Mouse (Mus musculus) embryonic facial prominence, embryonic 12.5 days (tissue): ENCODE measurements around the gene Ccpg1os. TPM values are rescaled to one million over a fixed set of nuclear protein-coding genes. Genes with fewer than 3 reads are reported as not detected.

ENCODE experiments used
- ATAC-seq: fragments of 200-750 bp; cut with Nextera tagmentation; 2 replicates; pipeline ENCODE4 v1.8.0; 2017; ENCODE audit not compliant: insufficient number of reproducible peaks, insufficient read depth, low FRiP score, low TSS enrichment
- H3K27ac ChIP-seq: fragments of 300-500 bp; sonication (generic); 2 replicates; pipeline ENCODE4 v1.5.1; 2016; ENCODE audit warnings: mild to moderate bottlenecking
- H3K27me3 ChIP-seq: fragments of 300-500 bp; sonication (generic); 2 replicates; pipeline ENCODE4 v1.6.1; 2016; ENCODE audit warnings: mild to moderate bottlenecking, moderate library complexity
- H3K36me3 ChIP-seq: fragments of 300-500 bp; sonication (generic); 2 replicates; pipeline ENCODE4 v1.6.1; 2016; ENCODE audit warnings: mild to moderate bottlenecking
- H3K4me1 ChIP-seq: fragments of 300-500 bp; sonication (generic); 2 replicates; pipeline ENCODE4 v1.6.1; 2016
- H3K4me2 ChIP-seq: fragments of 300-500 bp; sonication (generic); replicated peaks from 2 replicates; pipeline ENCODE4 v1.6.1; 2016; ENCODE audit warnings: mild to moderate bottlenecking, moderate library complexity
- H3K4me3 ChIP-seq: fragments of 300-500 bp; sonication (generic); 2 replicates; pipeline ENCODE4 v1.5.1; 2016; ENCODE audit warnings: mild to moderate bottlenecking
- H3K9ac ChIP-seq: fragments of 300-500 bp; sonication (generic); 2 replicates; pipeline ENCODE4 v1.6.1; 2016; ENCODE audit warnings: mild to moderate bottlenecking, moderate library complexity
- H3K9me3 ChIP-seq: fragments of 300-500 bp; sonication (generic); 2 replicates; pipeline ENCODE4 v1.6.1; 2016; ENCODE audit warnings: mild to moderate bottlenecking, moderate library complexity
- WGBS: fragments of 180-500 bp; shearing (Covaris S2); methylation state at CpG from one replicate; pipeline ENCODE4 v1.1.7; 2016; 5-methylcytosine and 5-hydroxymethylcytosine counted together
- microRNA-seq: library from miRNA; unstranded; fragments of <30 nt; microRNA quantifications from one replicate; pipeline ENCODE4, GENCODE M21; 2017
- polyA plus RNA-seq: library from polyadenylated mRNA; unstranded; fragments of >200 nt; fragmentation: Nextera tagmentation; extraction: Ambion mirVana; gene quantifications from 2 replicates; pipeline ENCODE4 v1.2.1, GENCODE M21; 2016

Gene Ccpg1os
- polyA plus RNA-seq, 1 experiment from 2014 or later, result 13.8 TPM

DNA sequence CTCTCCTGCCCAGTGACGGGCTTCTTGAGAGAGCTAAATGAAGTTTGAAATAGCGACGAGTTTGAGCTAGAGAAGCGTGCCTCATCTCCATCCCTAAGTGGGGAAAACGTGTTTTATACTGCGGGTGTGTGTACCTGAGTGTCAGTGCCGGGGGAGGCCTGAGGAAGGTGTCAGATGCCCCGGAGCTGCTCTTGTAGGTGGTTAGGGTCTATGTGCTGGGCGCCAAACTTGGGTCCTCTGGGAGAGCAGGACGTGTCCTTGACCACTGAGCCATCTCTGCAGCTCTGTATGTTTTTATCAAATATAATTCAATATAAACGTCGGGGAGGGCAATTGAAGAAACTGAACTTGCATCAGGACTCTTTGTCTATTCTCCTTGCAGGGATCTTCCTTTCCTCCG, 40.9 kb downstream of the Ccpg1os start:
- Histone ChIP-seq H3K9me3 (no peaks in the 10 kb centered on the region), H3K27me3 (no peaks in the 10 kb centered on the region), H3K4me1 (no peaks in the 10 kb centered on the region), H3K36me3 (peaks cover 35% of the 10 kb centered on the region), H3K27ac (no peak overlapping the region), H3K9ac (no peak overlapping the region), H3K4me3 (no peak overlapping the region), H3K4me2 (no peak overlapping the region)
- 93% methylated on average over 13 of the region's 13 CpGs for WGBS
- ATAC-seq, result no peak

GRCm38 (mm10) chr9:72943424-72943823, 41.8 kb downstream of the Ccpg1os start:
- H3K27me3 ChIP-seq, result no peaks in the 10 kb centered on the region
- no peaks in the 10 kb centered on the region for H3K9me3 ChIP-seq
- peaks cover 35% of the 10 kb centered on the region for H3K36me3 ChIP-seq
- H3K4me3 ChIP-seq, result no peak overlapping the region
- no peak overlapping the region for H3K4me2 ChIP-seq
- ATAC-seq, result no peak
- H3K4me1 ChIP-seq, result no peaks in the 10 kb centered on the region
- WGBS, result 55% methylated on average over 3 of the region's 3 CpGs
- no peak overlapping the region for H3K9ac ChIP-seq
- no peak overlapping the region for H3K27ac ChIP-seq

DNA sequence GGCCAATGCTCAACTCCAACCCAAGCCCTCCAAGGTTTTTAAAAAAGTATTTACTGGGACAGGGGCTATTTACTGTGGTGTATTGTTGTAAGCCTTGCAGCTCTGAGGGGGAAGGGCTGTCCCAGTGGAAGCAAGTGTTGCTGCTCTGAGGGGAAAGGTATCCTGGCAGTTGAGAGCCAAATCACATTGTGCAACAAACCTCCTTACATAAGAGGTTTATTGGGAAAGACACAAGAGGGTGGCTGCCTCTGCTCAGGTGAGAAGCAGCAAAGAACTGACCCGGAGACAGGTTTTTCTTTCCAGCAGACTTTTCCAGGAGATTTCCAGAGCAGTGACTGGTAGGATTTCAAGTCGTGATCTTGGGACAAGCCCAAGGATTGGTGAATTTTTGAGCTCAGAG, 48.9 kb downstream of the Ccpg1os start:
- H3K36me3 ChIP-seq, result peaks cover 25% of the 10 kb centered on the region
- no peak for ATAC-seq
- no peak overlapping the region for H3K27ac ChIP-seq
- 76% methylated on average over 2 of the region's 2 CpGs for WGBS
- H3K27me3 ChIP-seq, result no peaks in the 10 kb centered on the region
- no peak overlapping the region for H3K4me2 ChIP-seq
- no peak overlapping the region for H3K9ac ChIP-seq
- H3K9me3 ChIP-seq, result no peaks in the 10 kb centered on the region
- no peaks in the 10 kb centered on the region for H3K4me1 ChIP-seq
- H3K4me3 ChIP-seq, result no peak overlapping the region

DNA sequence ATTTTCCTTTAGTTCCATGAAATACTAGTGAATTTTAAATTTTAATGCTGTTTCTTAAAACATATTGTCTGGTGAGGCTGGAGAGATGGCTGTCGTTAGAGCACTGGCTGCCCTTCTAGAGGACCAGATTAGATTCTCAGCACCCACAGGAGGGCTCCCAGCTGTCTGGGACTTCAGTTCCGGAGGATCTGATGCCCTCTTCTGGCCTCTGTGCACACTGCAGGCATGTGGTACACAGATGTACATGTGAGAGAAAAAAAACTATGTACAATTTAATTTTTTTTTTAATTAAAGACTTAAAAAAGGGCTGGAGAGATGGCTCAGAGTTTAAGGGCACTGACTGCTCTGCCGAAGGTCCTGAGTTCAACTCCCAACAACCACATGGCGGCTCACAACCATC, 49.9 kb downstream of the Ccpg1os start:
- no peak overlapping the region for H3K9ac ChIP-seq
- no peak overlapping the region for H3K4me3 ChIP-seq
- no peaks in the 10 kb centered on the region for H3K27me3 ChIP-seq
- H3K4me1 ChIP-seq, result no peaks in the 10 kb centered on the region
- H3K4me2 ChIP-seq, result no peak overlapping the region
- peaks cover 25% of the 10 kb centered on the region for H3K36me3 ChIP-seq
- WGBS, result 88% methylated on average over 4 of the region's 4 CpGs
- no peak overlapping the region for H3K27ac ChIP-seq
- no peaks in the 10 kb centered on the region for H3K9me3 ChIP-seq
- ATAC-seq, result no peak

GRCm38 (mm10) chr9:72931166-72931790, 53.9 kb downstream of the Ccpg1os start:
- no peak for ATAC-seq
- Histone ChIP-seq H3K9me3 (no peaks in the 10 kb centered on the region), H3K9ac (no peak overlapping the region), H3K27me3 (no peaks in the 10 kb centered on the region), H3K4me3 (no peak overlapping the region), H3K36me3 (peaks cover 25% of the 10 kb centered on the region), H3K4me1 (peaks cover 12% of the 10 kb centered on the region), H3K27ac (no peak overlapping the region), H3K4me2 (no peak overlapping the region)
- WGBS, result 78% methylated on average over 13 of the region's 13 CpGs

Small RNAs within 50 kb of the gene (microRNA-seq; reads per million reads assigned to microRNA genes)
- not detected for gene Gm27353

Other genes starting within 250 kb of the Ccpg1os start
- gene Prtg, start 178.5 kb downstream of the Ccpg1os start, polyA plus RNA-seq, result 1.8 and 2.1 TPM in 2 replicates
- gene Pygo1, start 59.7 kb downstream of the Ccpg1os start, polyA plus RNA-seq, result 11.7 TPM in 2 replicates
- 1.5 and 1.8 TPM in 2 replicates for gene Dyx1c1, start 26.6 kb downstream of the Ccpg1os start, polyA plus RNA-seq
- gene Gm44503, start 26.5 kb downstream of the Ccpg1os start, polyA plus RNA-seq, result not detected in 2 replicates
- gene Ccpg1, start within 50 bp of the Ccpg1os start, polyA plus RNA-seq, result 22.3 and 24.9 TPM in 2 replicates
- gene Pigb, start 55.0 kb upstream of the Ccpg1os start, polyA plus RNA-seq, result 13.5 and 14.7 TPM in 2 replicates
- 6.8 and 8.9 TPM in 2 replicates for gene Rab27a, start 59.5 kb upstream of the Ccpg1os start, polyA plus RNA-seq
- 0.20 TPM in 1 of 2 replicates, not detected in the other for gene Khdc3, start 116.5 kb upstream of the Ccpg1os start, polyA plus RNA-seq
- not detected in 2 replicates for gene Gm20509, start 117.1 kb upstream of the Ccpg1os start, polyA plus RNA-seq
- 140 and 143 TPM in 2 replicates for gene Rsl24d1, start 128.0 kb upstream of the Ccpg1os start, polyA plus RNA-seq